Comparison of ENCODE assay signal across 15 mouse cellular contexts in the genomic region with DNA sequence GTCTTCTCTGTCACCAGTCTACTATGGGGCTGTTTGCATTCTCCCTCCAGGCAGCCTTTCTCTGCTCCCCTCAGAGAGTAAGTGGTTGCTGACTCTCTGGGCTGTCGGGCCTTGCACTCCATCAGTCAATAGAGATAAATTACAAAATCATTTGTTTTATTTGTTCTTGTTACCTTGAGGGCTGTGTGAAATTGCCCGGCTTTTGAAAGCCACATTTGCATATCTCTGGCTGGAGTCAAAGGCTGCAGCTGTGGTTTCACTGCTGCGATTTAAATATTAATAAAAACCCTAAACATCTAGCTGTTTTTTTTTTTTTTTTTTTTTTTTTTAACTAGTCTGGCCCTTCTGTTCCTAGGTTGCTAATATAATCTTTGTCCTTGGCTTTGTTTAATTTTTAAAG. TPM values are rescaled to one million over a fixed set of nuclear protein-coding genes. Genes with fewer than 3 reads are reported as not detected.
DNase-seq lines count a peak whose midpoint lies in the region; ATAC-seq lines count a peak whose summit lies in the region.
"Had no signal": no experiment of that assay in that cellular context is flagged by ENCODE, and none has a peak within 500 bp of the region (broad histone marks: within the 10 kb centered on the region; RNA-seq: fewer than 3 reads in every experiment).

No protein-coding gene starts in this region.

- H3K4me1 ChIP-seq in heart, embryonic 12.5 days (replicated peaks): peaks cover 57% of the 10 kb centered on the region
- peaks cover 14% of the 10 kb centered on the region for H3K4me1 ChIP-seq in neural tube, embryonic 11.5 days (ENCODE audit: control insufficient read depth, insufficient read depth, low read length)
- H3K4me1 ChIP-seq in hindbrain, embryonic 15.5 days (replicated peaks): peaks cover 11% of the 10 kb centered on the region
- no peaks in the 10 kb centered on the region for H3K4me1 ChIP-seq in neural tube, embryonic 15.5 days

- no peak for DNase-seq in heart, postnatal 10 days
- peak; percentile 45 for DNase-seq in neural tube, embryonic 11.5 days (ENCODE audit: low spot score)
- no peak for DNase-seq in neural tube, embryonic 10.5 days (ENCODE audit: extremely low spot score, low spot score)
- DNase-seq in heart, postnatal 4 days: no peak
- DNase-seq: adrenal gland, postnatal 25 days; cerebellum, postnatal 36 days; gastrocnemius, postnatal 36 days; kidney, adult 8-10 months; right cerebral cortex, postnatal 14 days had no signal

- no peaks in the 10 kb centered on the region for H3K9me3 ChIP-seq in heart, embryonic 12.5 days (replicated peaks)
- H3K9me3 ChIP-seq in neural tube, embryonic 11.5 days (ENCODE audit: control insufficient read depth, low read length): no peaks in the 10 kb centered on the region
- no peaks in the 10 kb centered on the region for H3K9me3 ChIP-seq in hindbrain, embryonic 15.5 days
- H3K9me3 ChIP-seq in neural tube, embryonic 15.5 days (replicated peaks): no peaks in the 10 kb centered on the region
- H3K9me3 ChIP-seq: embryonic facial prominence, embryonic 13.5 days; lung, embryonic 15.5 days had no signal

- intact Hi-C loops in heart, postnatal 10 days (cut with DNase I): no loop called here

- WGBS in heart, embryonic 12.5 days: 38% methylated on average over 3 of the region's 3 CpGs
- 28% methylated on average over 3 of the region's 3 CpGs for WGBS in neural tube, embryonic 11.5 days
- 11% methylated on average over 3 of the region's 3 CpGs for WGBS in hindbrain, embryonic 15.5 days
- 14% methylated on average over 3 of the region's 3 CpGs for WGBS in neural tube, embryonic 15.5 days

- no peak overlapping the region for H3K4me3 ChIP-seq in heart, embryonic 12.5 days
- no peak overlapping the region for H3K4me3 ChIP-seq in neural tube, embryonic 11.5 days (ENCODE audit: low read depth, low read length)
- no peak overlapping the region for H3K4me3 ChIP-seq in hindbrain, embryonic 15.5 days
- no peak overlapping the region for H3K4me3 ChIP-seq in neural tube, embryonic 15.5 days (replicated peaks)
- H3K4me3 ChIP-seq: embryonic facial prominence, embryonic 13.5 days; lung, embryonic 15.5 days had no signal

- H3K27me3 ChIP-seq in heart, embryonic 12.5 days (replicated peaks): no peaks in the 10 kb centered on the region
- H3K27me3 ChIP-seq in neural tube, embryonic 11.5 days (ENCODE audit: control insufficient read depth, insufficient read depth, low read length): no peaks in the 10 kb centered on the region
- no peaks in the 10 kb centered on the region for H3K27me3 ChIP-seq in hindbrain, embryonic 15.5 days
- no peaks in the 10 kb centered on the region for H3K27me3 ChIP-seq in neural tube, embryonic 15.5 days (replicated peaks)
- H3K27me3 ChIP-seq: embryonic facial prominence, embryonic 13.5 days; lung, embryonic 15.5 days had no signal

- peaks cover 18% of the 10 kb centered on the region for H3K36me3 ChIP-seq in heart, embryonic 12.5 days
- no peaks in the 10 kb centered on the region for H3K36me3 ChIP-seq in neural tube, embryonic 11.5 days (ENCODE audit: control insufficient read depth, insufficient read depth, low read length)
- H3K36me3 ChIP-seq in hindbrain, embryonic 15.5 days: no peaks in the 10 kb centered on the region
- no peaks in the 10 kb centered on the region for H3K36me3 ChIP-seq in neural tube, embryonic 15.5 days

- 0 out of 2 replicates have a peak overlapping the region, but pooled peaks have one; percentile 11 for H3K27ac ChIP-seq in heart, embryonic 12.5 days (ENCODE audit: poor library complexity, severe bottlenecking)
- peak overlapping the region; percentile 15; the same call in 1 of the 2 replicates for H3K27ac ChIP-seq in neural tube, embryonic 11.5 days (ENCODE audit: low read depth, low read length)
- 0 out of 2 replicates have a peak overlapping the region, but pooled peaks have one; percentile 4 for H3K27ac ChIP-seq in hindbrain, embryonic 15.5 days (replicated peaks)
- no peak overlapping the region for H3K27ac ChIP-seq in neural tube, embryonic 15.5 days (replicated peaks)
- H3K27ac ChIP-seq: embryonic facial prominence, embryonic 13.5 days; lung, embryonic 15.5 days had no signal

- no peak for ATAC-seq in heart, embryonic 12.5 days (ENCODE audit: insufficient number of reproducible peaks, low FRiP score)
- peak; percentile 62 for ATAC-seq in neural tube, embryonic 11.5 days (ENCODE audit: insufficient read depth, low FRiP score, low TSS enrichment)
- ATAC-seq in hindbrain, embryonic 15.5 days (ENCODE audit: low FRiP score, low read depth): no peak
- ATAC-seq in neural tube, embryonic 15.5 days (ENCODE audit: low FRiP score): no peak
- no peak for ATAC-seq in erythroblast, adult 5-6 weeks (replicated peaks; ENCODE audit: low FRiP score, poor library complexity, severe bottlenecking)

- no peak overlapping the region for H3K4me2 ChIP-seq in heart, embryonic 12.5 days
- no peak overlapping the region for H3K4me2 ChIP-seq in neural tube, embryonic 11.5 days (ENCODE audit: low read depth)
- H3K4me2 ChIP-seq in hindbrain, embryonic 15.5 days: no peak overlapping the region
- no peak overlapping the region for H3K4me2 ChIP-seq in neural tube, embryonic 15.5 days
- H3K4me2 ChIP-seq: embryonic facial prominence, embryonic 13.5 days; lung, embryonic 15.5 days had no signal

- H3K9ac ChIP-seq in heart, embryonic 12.5 days: no peak overlapping the region
- no peak overlapping the region for H3K9ac ChIP-seq in neural tube, embryonic 11.5 days (ENCODE audit: low read length)
- no peak overlapping the region for H3K9ac ChIP-seq in hindbrain, embryonic 15.5 days
- H3K9ac ChIP-seq in neural tube, embryonic 15.5 days (replicated peaks): 0 out of 2 replicates have a peak overlapping the region, but pooled peaks have one; percentile 10
- H3K9ac ChIP-seq: embryonic facial prominence, embryonic 13.5 days; lung, embryonic 15.5 days had no signal

RNA-seq across cellular contexts. Expression of a gene that starts 17.8 kb away (rescaled TPM):
- 39.3 and 40.4 TPM in 2 replicates for polyA plus RNA-seq in heart, embryonic 12.5 days (2016; fragmentation: Nextera tagmentation; extraction: Ambion mirVana)
- 10 to 100 TPM; 50.1 to 50.4 TPM for total RNA-seq in heart, postnatal 10 days (2021)
- polyA plus RNA-seq in neural tube, embryonic 11.5 days (2014; fragmentation: Nextera tagmentation; extraction: Ambion mirVana): 52.3 and 55.8 TPM in 2 replicates
- 123 and 135 TPM in 2 replicates for polyA plus RNA-seq in hindbrain, embryonic 15.5 days (2015; fragmentation: Nextera tagmentation; extraction: Ambion mirVana)
- 95.4 and 105 TPM in 2 replicates for polyA plus RNA-seq in neural tube, embryonic 15.5 days (2015; fragmentation: Nextera tagmentation; extraction: Ambion mirVana)
- total RNA-seq in heart, postnatal 4 days (2021): 10 to 100 TPM; 59.5 to 60.4 TPM
- total RNA-seq in erythroblast, adult 5-6 weeks (2015; ENCODE audit: low replicate concordance): 12.3 and 16.1 TPM in 2 replicates
- 6.7 and 8.1 TPM in 2 replicates for total RNA-seq in erythroblast, adult 5-6 weeks (2017; ENCODE audit: low replicate concordance)

RNA-seq across cellular contexts. Expression of a gene that starts 19.0 kb away (rescaled TPM):
- polyA plus RNA-seq in heart, embryonic 12.5 days (2016; fragmentation: Nextera tagmentation; extraction: Ambion mirVana): 30.5 and 31.9 TPM in 2 replicates
- total RNA-seq in heart, postnatal 10 days (2021): 1 to 10 TPM; 6.5 to 8.4 TPM
- 43.9 and 49.0 TPM in 2 replicates for polyA plus RNA-seq in neural tube, embryonic 11.5 days (2014; fragmentation: Nextera tagmentation; extraction: Ambion mirVana)
- 85.3 and 86.0 TPM in 2 replicates for polyA plus RNA-seq in hindbrain, embryonic 15.5 days (2015; fragmentation: Nextera tagmentation; extraction: Ambion mirVana)
- polyA plus RNA-seq in neural tube, embryonic 15.5 days (2015; fragmentation: Nextera tagmentation; extraction: Ambion mirVana): 63.6 and 71.7 TPM in 2 replicates
- 10 to 100 TPM; 11.5 to 11.7 TPM for total RNA-seq in heart, postnatal 4 days (2021)
- not detected in 2 replicates for total RNA-seq in erythroblast, adult 5-6 weeks (2015; ENCODE audit: low replicate concordance)
- 1.4 TPM in 1 of 2 replicates, not detected in the other for total RNA-seq in erythroblast, adult 5-6 weeks (2017; ENCODE audit: low replicate concordance)

RNA-seq across cellular contexts. Expression of a gene that starts 35.6 kb away (rescaled TPM):
- polyA plus RNA-seq in heart, embryonic 12.5 days (2016; fragmentation: Nextera tagmentation; extraction: Ambion mirVana): 11.5 and 12.3 TPM in 2 replicates
- total RNA-seq in heart, postnatal 10 days (2021): 10 to 100 TPM; 12.9 to 13.7 TPM
- 2.4 and 3.1 TPM in 2 replicates for polyA plus RNA-seq in neural tube, embryonic 11.5 days (2014; fragmentation: Nextera tagmentation; extraction: Ambion mirVana)
- polyA plus RNA-seq in hindbrain, embryonic 15.5 days (2015; fragmentation: Nextera tagmentation; extraction: Ambion mirVana): 4.3 and 5.2 TPM in 2 replicates
- 3.9 and 17.0 TPM in 2 replicates for polyA plus RNA-seq in neural tube, embryonic 15.5 days (2015; fragmentation: Nextera tagmentation; extraction: Ambion mirVana)
- total RNA-seq in heart, postnatal 4 days (2021): 10 to 100 TPM; 12.0 to 13.1 TPM
- total RNA-seq in erythroblast, adult 5-6 weeks (2015; ENCODE audit: low replicate concordance): 71.9 and 78.0 TPM in 2 replicates
- total RNA-seq in erythroblast, adult 5-6 weeks (2017; ENCODE audit: low replicate concordance): 62.4 and 81.0 TPM in 2 replicates

RNA-seq across cellular contexts. Expression of a gene that starts 41.7 kb away (rescaled TPM):
- polyA plus RNA-seq in heart, embryonic 12.5 days (2016; fragmentation: Nextera tagmentation; extraction: Ambion mirVana): 247 and 258 TPM in 2 replicates
- 10 to 100 TPM; 63.3 to 68.3 TPM for total RNA-seq in heart, postnatal 10 days (2021)
- polyA plus RNA-seq in neural tube, embryonic 11.5 days (2014; fragmentation: Nextera tagmentation; extraction: Ambion mirVana): 389 and 414 TPM in 2 replicates
- 228 and 230 TPM in 2 replicates for polyA plus RNA-seq in hindbrain, embryonic 15.5 days (2015; fragmentation: Nextera tagmentation; extraction: Ambion mirVana)
- 245 and 254 TPM in 2 replicates for polyA plus RNA-seq in neural tube, embryonic 15.5 days (2015; fragmentation: Nextera tagmentation; extraction: Ambion mirVana)
- total RNA-seq in heart, postnatal 4 days (2021): 10 to 100 TPM; 69.0 to 72.5 TPM
- 108 and 182 TPM in 2 replicates for total RNA-seq in erythroblast, adult 5-6 weeks (2015; ENCODE audit: low replicate concordance)
- 176 and 239 TPM in 2 replicates for total RNA-seq in erythroblast, adult 5-6 weeks (2017; ENCODE audit: low replicate concordance)

RNA-seq across cellular contexts. Expression of a gene that starts 58.7 kb away (rescaled TPM):
- 80.3 and 80.5 TPM in 2 replicates for polyA plus RNA-seq in heart, embryonic 12.5 days (2016; fragmentation: Nextera tagmentation; extraction: Ambion mirVana)
- total RNA-seq in heart, postnatal 10 days (2021): 10 to 100 TPM; 37.4 to 39.7 TPM
- 6.9 and 7.1 TPM in 2 replicates for polyA plus RNA-seq in neural tube, embryonic 11.5 days (2014; fragmentation: Nextera tagmentation; extraction: Ambion mirVana)
- polyA plus RNA-seq in hindbrain, embryonic 15.5 days (2015; fragmentation: Nextera tagmentation; extraction: Ambion mirVana): 3.0 and 4.0 TPM in 2 replicates
- polyA plus RNA-seq in neural tube, embryonic 15.5 days (2015; fragmentation: Nextera tagmentation; extraction: Ambion mirVana): 4.3 and 4.5 TPM in 2 replicates
- 10 to 100 TPM; 50.6 to 52.8 TPM for total RNA-seq in heart, postnatal 4 days (2021)
- 2.9 TPM in 1 of 2 replicates, not detected in the other for total RNA-seq in erythroblast, adult 5-6 weeks (2015; ENCODE audit: low replicate concordance)
- not detected in 2 replicates for total RNA-seq in erythroblast, adult 5-6 weeks (2017; ENCODE audit: low replicate concordance)
